Mouse (Mus musculus): ENCODE data around the gene Sqstm1. TPM values are rescaled to one million over a fixed set of nuclear protein-coding genes. Genes with fewer than 3 reads are reported as not detected.

Sqstm1 gene
- 303 and 334 TPM in 2 replicates for polyA plus RNA-seq (2021; fragmentation: Nextera tagmentation)
- long read RNA-seq, experiment 1, transcript Sqstm1-201 (8 exons, 2,673 nt), result minor isoform, 89 of 453 reads
- long read RNA-seq, experiment 1, transcript Sqstm1-202 (8 exons, 2,037 nt), result major isoform, 262 of 453 reads
- long read RNA-seq, experiment 1, partial matches to known transcripts, result 64 of 453 reads
- long read RNA-seq, experiment 1, other reads (novel, unspliced or antisense), result 38 of 453 reads
- long read RNA-seq, experiment 2, transcript Sqstm1-202 (8 exons, 2,037 nt), result major isoform, 1,849 of 2,518 reads
- long read RNA-seq, experiment 2, transcript Sqstm1-201 (8 exons, 2,673 nt), result minor isoform, 469 of 2,518 reads
- long read RNA-seq, experiment 2, partial matches to known transcripts, result 102 of 2,518 reads
- long read RNA-seq, experiment 2, other reads (novel, unspliced or antisense), result 98 of 2,518 reads

DNA sequence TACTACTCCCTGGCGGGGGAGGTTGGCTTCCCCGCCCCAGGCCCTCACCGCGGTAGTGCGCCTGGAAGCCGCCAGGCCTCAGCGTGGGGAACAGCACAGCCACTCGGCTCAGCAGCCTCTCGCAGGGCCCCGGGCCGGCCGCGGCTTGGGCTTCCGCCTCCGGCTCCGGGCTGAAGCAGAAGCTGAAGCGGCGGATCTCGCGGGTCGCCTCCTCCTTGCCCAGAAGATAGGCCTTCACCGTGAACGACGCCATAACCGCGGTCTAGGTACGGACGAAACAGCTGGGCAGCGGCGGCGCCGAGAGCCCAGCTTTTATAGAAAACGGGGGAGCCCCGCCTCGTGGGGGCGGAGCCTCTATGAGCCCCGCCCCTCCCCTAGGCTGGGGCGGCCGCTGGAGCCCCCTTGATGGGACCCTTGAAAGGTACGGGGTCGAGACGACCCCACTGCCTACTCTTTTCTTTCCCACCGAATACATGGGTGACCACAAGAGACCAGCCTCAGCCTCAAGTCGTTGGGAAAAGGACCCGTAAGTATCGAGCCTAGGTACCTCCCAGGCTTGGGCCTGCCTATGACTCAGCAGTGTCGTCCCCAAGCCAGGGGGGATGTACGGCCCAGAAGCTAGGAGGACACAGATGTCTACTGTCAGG lies at the start of gene Sqstm1, which contains the start of gene Mgat4b:
Gene Sqstm1 (minus strand): TSS at position 323 of the 647 bp plus-strand sequence.
Gene Mgat4b (plus strand): TSS at position 386 of the 647 bp plus-strand sequence.

GRCm38 (mm10) chr11:50238324-50238723 lies 27.7 kb upstream of the Sqstm1 start, which contains the start of gene Ltc4s:
TSS of gene Ltc4s (minus strand) at chr11:50238616.

GRCm38 (mm10) chr11:50174111-50174729 lies 36.4 kb downstream of the Sqstm1 start, which contains the start of gene Mrnip:
TSS of gene Mrnip (plus strand) at chr11:50174444.

Small RNAs within 50 kb of the gene (microRNA-seq; reads per million reads assigned to microRNA genes)
- gene Mir6919, result 0.86 reads per million

Other genes with a start within 250 kb of the Sqstm1 start
- 21.0 and 22.3 TPM in 2 replicates for gene Rnf130, start 185.5 kb downstream of the Sqstm1 start, polyA plus RNA-seq (2021; fragmentation: Nextera tagmentation)
- gene Tbc1d9b, start 79.4 kb downstream of the Sqstm1 start, polyA plus RNA-seq (2021; fragmentation: Nextera tagmentation), result 71.5 and 76.8 TPM in 2 replicates
- 19.9 and 20.0 TPM in 2 replicates for gene Mrnip, start 36.4 kb downstream of the Sqstm1 start, polyA plus RNA-seq (2021; fragmentation: Nextera tagmentation)
- 13.5 and 13.6 TPM in 2 replicates for gene Mgat4b, start 63 bp upstream of the Sqstm1 start, polyA plus RNA-seq (2021; fragmentation: Nextera tagmentation)
- gene Ltc4s, start 27.8 kb upstream of the Sqstm1 start, polyA plus RNA-seq (2021; fragmentation: Nextera tagmentation), result 15.3 and 43.1 TPM in 2 replicates
- gene Maml1, start 81.5 kb upstream of the Sqstm1 start, polyA plus RNA-seq (2021; fragmentation: Nextera tagmentation), result 0.84 and 1.1 TPM in 2 replicates
- gene Canx, start 114.8 kb upstream of the Sqstm1 start, polyA plus RNA-seq (2021; fragmentation: Nextera tagmentation), result 113 and 172 TPM in 2 replicates
- gene Cby3, start 143.6 kb upstream of the Sqstm1 start, polyA plus RNA-seq (2021; fragmentation: Nextera tagmentation), result 0.36 and 0.74 TPM in 2 replicates
- gene Hnrnph1, start 166.2 kb upstream of the Sqstm1 start, polyA plus RNA-seq (2021; fragmentation: Nextera tagmentation), result 29.3 and 32.9 TPM in 2 replicates
- gene Rufy1, start 220.3 kb upstream of the Sqstm1 start, polyA plus RNA-seq (2021; fragmentation: Nextera tagmentation), result 23.4 and 23.5 TPM in 2 replicates